Mouse (Mus musculus) neural tube, embryonic 13.5 days (tissue): ENCODE results near the gene Gcc1. TPM values are rescaled to one million over a fixed set of nuclear protein-coding genes. Genes with fewer than 3 reads are reported as not detected.

Source experiments
- ATAC-seq: fragments of 200-750 bp; cut with Nextera tagmentation; 2 replicates; pipeline ENCODE4 v1.8.0; 2017; ENCODE audit warnings: low read depth, mild to moderate bottlenecking, moderate TSS enrichment, moderate library complexity
- H3K27ac ChIP-seq: fragments of 300-500 bp; sonication (generic); replicated peaks from 2 replicates; pipeline ENCODE4 v1.5.1; 2015; ENCODE audit warnings: moderate library complexity, mild to moderate bottlenecking, inconsistent platforms
- H3K27me3 ChIP-seq: fragments of 300-500 bp; sonication (generic); 2 replicates; pipeline ENCODE4 v1.6.1; 2015; ENCODE audit warnings: mild to moderate bottlenecking, inconsistent platforms
- H3K36me3 ChIP-seq: fragments of 300-500 bp; sonication (generic); 2 replicates; pipeline ENCODE4 v1.6.1; 2015; ENCODE audit warnings: mild to moderate bottlenecking, inconsistent platforms
- H3K4me1 ChIP-seq: fragments of 300-500 bp; sonication (generic); replicated peaks from 2 replicates; pipeline ENCODE4 v1.6.1; 2015; ENCODE audit warnings: inconsistent platforms
- H3K4me2 ChIP-seq: fragments of 300-500 bp; sonication (generic); 2 replicates; pipeline ENCODE4 v1.6.1; 2015; ENCODE audit warnings: inconsistent platforms, mild to moderate bottlenecking, moderate library complexity
- H3K4me3 ChIP-seq: fragments of 300-500 bp; sonication (generic); 2 replicates; pipeline ENCODE4 v1.5.1; 2015; ENCODE audit warnings: mild to moderate bottlenecking, inconsistent platforms
- H3K9ac ChIP-seq: fragments of 300-500 bp; sonication (generic); 2 replicates; pipeline ENCODE4 v1.6.1; 2015; ENCODE audit warnings: moderate library complexity, mild to moderate bottlenecking, inconsistent platforms
- H3K9me3 ChIP-seq: fragments of 300-500 bp; sonication (generic); 2 replicates; pipeline ENCODE4 v1.6.1; 2016; ENCODE audit warnings: inconsistent platforms
- WGBS: fragments of 180-500 bp; shearing (Covaris S2); methylation state at CpG from one replicate; pipeline ENCODE4 v1.1.7; 2015; 5-methylcytosine and 5-hydroxymethylcytosine counted together
- polyA plus RNA-seq: library from polyadenylated mRNA; unstranded; fragments of >200 nt; fragmentation: Nextera tagmentation; extraction: Ambion mirVana; gene quantifications from 2 replicates; pipeline ENCODE4 v1.2.1, GENCODE M21; 2015

The Gcc1 gene
- 10.0 and 12.5 TPM in 2 replicates for polyA plus RNA-seq

- Histone ChIP-seq H3K9me3 (no peaks in the 10 kb centered on the region), H3K4me3 (no peak within 1 kb of the TSS), H3K9ac (no peak within 1 kb of the TSS), H3K4me1 (peaks cover 22% of the 10 kb centered on the region), H3K27ac (no peak within 1 kb of the TSS), H3K27me3 (no peaks in the 10 kb centered on the region), H3K4me2 (no peak within 1 kb of the TSS), H3K36me3 (peaks cover 30% of the 10 kb centered on the region)
- ATAC-seq = no peak
- WGBS = 86% methylated on average over 3 of the region's 3 CpGs
These were observed at the start of gene Gcc1 for GRCm38 (mm10) chr6:28428290-28428689. Gcc1 (minus strand) TSS chr6:28428390.

DNA sequence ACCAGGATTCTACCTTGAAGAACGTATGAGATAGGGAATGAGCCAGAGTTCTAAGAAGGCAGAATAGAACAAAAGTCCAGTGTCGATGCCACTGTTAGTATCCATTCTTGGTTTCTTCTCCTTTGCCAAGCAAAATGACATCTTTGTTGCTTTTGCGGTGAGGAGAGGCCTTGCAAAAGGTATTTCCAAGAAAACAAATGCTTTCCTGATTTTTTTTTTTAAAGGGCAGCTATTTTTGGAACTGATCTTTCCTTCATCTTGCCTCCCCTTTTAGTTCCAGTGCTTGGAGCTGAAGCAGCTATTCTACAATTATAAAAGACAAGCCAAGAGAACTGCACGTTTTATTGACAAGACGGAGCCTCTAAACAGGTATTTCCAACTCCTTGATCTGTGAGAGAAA is 46.6 kb upstream of the Gcc1 start, which contains the start of gene Snd1:
Snd1 (plus strand) TSS at position 301 of the 400 bp plus-strand sequence.
- Histone ChIP-seq H3K9ac (no peak within 1 kb of the TSS), H3K27ac (no peak within 1 kb of the TSS), H3K27me3 (no peaks in the 10 kb centered on the region), H3K36me3 (no peaks in the 10 kb centered on the region), H3K4me1 (peaks cover 6% of the 10 kb centered on the region), H3K4me2 (no peak within 1 kb of the TSS), H3K9me3 (no peaks in the 10 kb centered on the region), H3K4me3 (no peak within 1 kb of the TSS)
- ATAC-seq = no peak
- WGBS = 84% methylated on average over 5 of the region's 5 CpGs

GRCm38 (mm10) chr6:28474211-28474610 is 46.0 kb upstream of the Gcc1 start:
- Histone ChIP-seq H3K4me2 (no peak overlapping the region), H3K27me3 (no peaks in the 10 kb centered on the region), H3K4me3 (no peak overlapping the region), H3K9me3 (no peaks in the 10 kb centered on the region), H3K36me3 (no peaks in the 10 kb centered on the region), H3K4me1 (peaks cover 2% of the 10 kb centered on the region), H3K9ac (no peak overlapping the region), H3K27ac (no peak overlapping the region)
- ATAC-seq = no peak
- 88% methylated on average over 4 of the region's 4 CpGs for WGBS

GRCm38 (mm10) chr6:28471284-28472035 is 43.3 kb upstream of the Gcc1 start:
- Histone ChIP-seq H3K36me3 (no peaks in the 10 kb centered on the region), H3K9me3 (no peaks in the 10 kb centered on the region), H3K27ac (no peak overlapping the region), H3K4me1 (no peaks in the 10 kb centered on the region), H3K9ac (no peak overlapping the region), H3K27me3 (no peaks in the 10 kb centered on the region), H3K4me2 (no peak overlapping the region), H3K4me3 (no peak overlapping the region)
- ATAC-seq = no peak
- WGBS = 87% methylated on average over 9 of the region's 9 CpGs

DNA sequence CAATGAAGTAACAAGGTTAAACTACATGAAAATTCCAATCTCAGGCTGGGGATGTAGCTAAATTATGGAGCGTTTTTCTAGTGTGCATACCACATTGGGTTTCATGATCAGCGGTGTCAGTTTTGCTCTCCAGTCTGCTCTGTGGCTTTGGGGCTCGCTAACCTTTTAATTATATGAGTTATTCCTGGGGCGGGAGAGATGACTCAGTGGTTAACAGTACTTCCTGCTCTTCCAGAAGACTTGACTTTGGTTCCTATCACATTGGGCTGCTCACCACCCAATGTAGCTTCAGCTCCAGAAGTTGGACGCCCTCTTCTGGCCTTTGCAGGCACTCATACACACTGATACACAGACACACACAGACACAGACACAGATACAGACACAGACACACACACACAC is 42.4 kb upstream of the Gcc1 start:
- Histone ChIP-seq H3K4me1 (no peaks in the 10 kb centered on the region), H3K27ac (no peak overlapping the region), H3K9ac (no peak overlapping the region), H3K4me3 (no peak overlapping the region), H3K27me3 (no peaks in the 10 kb centered on the region), H3K9me3 (no peaks in the 10 kb centered on the region), H3K36me3 (no peaks in the 10 kb centered on the region), H3K4me2 (no peak overlapping the region)
- no peak for ATAC-seq
- WGBS = 85% methylated on average over 5 of the region's 5 CpGs

GRCm38 (mm10) chr6:28470017-28470602 is 41.9 kb upstream of the Gcc1 start:
- no peaks in the 10 kb centered on the region; the same call in 1 of the 2 replicates for H3K4me1 ChIP-seq
- no peak overlapping the region for H3K4me3 ChIP-seq
- H3K27ac ChIP-seq = no peak overlapping the region
- no peak overlapping the region for H3K4me2 ChIP-seq
- H3K9ac ChIP-seq = no peak overlapping the region
- WGBS = 74% methylated on average over 4 of the region's 4 CpGs
- no peaks in the 10 kb centered on the region for H3K27me3 ChIP-seq
- no peaks in the 10 kb centered on the region for H3K9me3 ChIP-seq
- no peak for ATAC-seq
- no peaks in the 10 kb centered on the region for H3K36me3 ChIP-seq

DNA sequence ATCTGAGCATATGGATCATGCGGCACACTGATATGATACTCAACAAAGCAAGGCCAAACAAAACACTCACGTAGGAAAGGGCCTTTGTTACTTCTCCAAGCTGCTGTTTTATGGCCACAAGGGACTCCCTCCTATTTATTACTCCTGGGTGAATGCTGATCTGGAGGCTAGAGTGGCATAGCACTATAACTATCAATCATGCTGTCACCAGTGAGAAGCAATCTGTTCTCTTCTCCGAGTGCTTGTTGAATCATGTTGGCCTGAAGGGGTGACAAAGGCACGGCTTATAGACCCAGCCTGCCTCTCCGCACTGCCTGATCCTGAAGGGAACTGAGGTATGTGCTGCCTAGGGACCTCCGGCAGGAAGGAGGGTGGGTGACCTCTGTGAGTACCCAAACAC is 36.4 kb upstream of the Gcc1 start:
- 2% methylated on average over 6 of the region's 6 CpGs for WGBS
- H3K27ac ChIP-seq = 0 out of 2 replicates have a peak overlapping the region, but pooled peaks have one; percentile 28
- H3K9ac ChIP-seq = no peak overlapping the region
- H3K4me2 ChIP-seq = no peak overlapping the region
- peak; percentile 76 for ATAC-seq
- no peaks in the 10 kb centered on the region for H3K9me3 ChIP-seq
- no peaks in the 10 kb centered on the region; the same call in 1 of the 2 replicates for H3K27me3 ChIP-seq
- H3K4me3 ChIP-seq = no peak overlapping the region
- H3K4me1 ChIP-seq = peaks cover 10% of the 10 kb centered on the region
- no peaks in the 10 kb centered on the region for H3K36me3 ChIP-seq

GRCm38 (mm10) chr6:28460534-28460933 is 32.3 kb upstream of the Gcc1 start:
- no peaks in the 10 kb centered on the region; the same call in 1 of the 2 replicates for H3K27me3 ChIP-seq
- H3K4me3 ChIP-seq = no peak overlapping the region
- ATAC-seq = no peak
- peaks cover 10% of the 10 kb centered on the region for H3K4me1 ChIP-seq
- no peak overlapping the region for H3K4me2 ChIP-seq
- no peaks in the 10 kb centered on the region for H3K9me3 ChIP-seq
- H3K9ac ChIP-seq = no peak overlapping the region
- WGBS = 5% methylated on average over 5 of the region's 5 CpGs
- H3K36me3 ChIP-seq = no peaks in the 10 kb centered on the region
- no peak overlapping the region for H3K27ac ChIP-seq

DNA sequence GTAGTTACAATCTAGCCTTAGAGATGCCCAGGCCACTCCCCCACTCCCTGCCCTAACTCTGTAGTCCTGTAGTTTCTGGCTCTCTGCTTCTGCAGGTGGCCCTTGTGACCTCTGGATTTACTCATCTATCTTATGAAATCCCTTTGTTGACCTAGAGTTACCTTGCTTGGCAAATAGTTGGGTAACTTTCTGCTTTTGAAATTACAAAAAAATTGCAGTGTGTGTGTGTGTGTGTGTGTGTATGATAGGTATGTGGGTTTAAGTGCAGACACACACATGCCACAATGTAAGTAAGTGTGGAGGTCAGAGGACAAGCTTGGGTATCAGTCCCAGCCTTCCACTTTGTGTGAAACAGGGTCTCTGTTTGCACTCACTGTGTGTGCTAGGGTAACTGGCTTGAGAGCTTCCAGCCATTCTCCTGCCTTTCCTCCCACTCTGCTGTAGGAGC is 31.1 kb upstream of the Gcc1 start:
- no peaks in the 10 kb centered on the region for H3K9me3 ChIP-seq
- no peak overlapping the region for H3K9ac ChIP-seq
- H3K4me1 ChIP-seq = peaks cover 1% of the 10 kb centered on the region
- no peak overlapping the region for H3K4me2 ChIP-seq
- no peak overlapping the region for H3K4me3 ChIP-seq
- no peaks in the 10 kb centered on the region for H3K36me3 ChIP-seq
- ATAC-seq = no peak
- no peak overlapping the region for H3K27ac ChIP-seq
- no peaks in the 10 kb centered on the region; the same call in 1 of the 2 replicates for H3K27me3 ChIP-seq

DNA sequence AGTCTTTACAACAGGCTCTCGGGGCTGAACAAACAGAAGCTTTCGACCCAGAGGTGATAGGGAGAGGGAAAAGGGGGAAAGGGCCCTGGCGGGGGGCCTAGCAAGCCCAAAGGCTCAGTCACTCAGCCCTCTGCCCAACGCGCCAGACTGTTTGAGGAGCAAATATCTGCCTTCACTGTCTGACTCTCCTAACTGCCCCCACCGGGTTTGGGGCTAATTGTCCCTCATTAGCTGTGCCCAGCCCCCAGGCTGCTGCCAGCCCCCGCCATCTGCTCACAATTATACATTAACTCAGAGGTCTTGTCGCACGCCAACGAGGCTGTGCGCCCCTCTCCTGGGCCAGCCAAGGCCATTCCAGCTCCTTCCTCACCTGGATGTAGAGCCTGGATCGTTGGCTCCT is 22.8 kb upstream of the Gcc1 start:
- H3K27me3 ChIP-seq = peaks cover 36% of the 10 kb centered on the region
- H3K4me2 ChIP-seq = peak overlapping the region; percentile 29
- H3K4me3 ChIP-seq = no peak overlapping the region
- peak; percentile 74 for ATAC-seq
- H3K27ac ChIP-seq = no peak overlapping the region
- H3K4me1 ChIP-seq = peaks cover 10% of the 10 kb centered on the region
- no peak overlapping the region for H3K9ac ChIP-seq
- no peaks in the 10 kb centered on the region for H3K36me3 ChIP-seq
- WGBS = 0% methylated on average over 12 of the region's 12 CpGs
- H3K9me3 ChIP-seq = no peaks in the 10 kb centered on the region

GRCm38 (mm10) chr6:28450481-28450880 is 22.3 kb upstream of the Gcc1 start:
- no peak overlapping the region for H3K4me2 ChIP-seq
- H3K4me3 ChIP-seq = no peak overlapping the region
- H3K4me1 ChIP-seq = peaks cover 10% of the 10 kb centered on the region
- WGBS = 14% methylated on average over 5 of the region's 5 CpGs
- H3K9me3 ChIP-seq = no peaks in the 10 kb centered on the region
- no peak overlapping the region for H3K27ac ChIP-seq
- 0 out of 2 replicates have a peak, but pooled peaks have one; percentile 27 for ATAC-seq
- H3K36me3 ChIP-seq = no peaks in the 10 kb centered on the region
- peaks cover 36% of the 10 kb centered on the region for H3K27me3 ChIP-seq
- H3K9ac ChIP-seq = no peak overlapping the region

- no peaks in the 10 kb centered on the region for H3K9me3 ChIP-seq
- no peak within 1 kb of the TSS for H3K27ac ChIP-seq
- H3K4me2 ChIP-seq = no peak within 1 kb of the TSS
- H3K4me1 ChIP-seq = peaks cover 10% of the 10 kb centered on the region
- H3K4me3 ChIP-seq = no peak within 1 kb of the TSS
- H3K36me3 ChIP-seq = no peaks in the 10 kb centered on the region
- H3K27me3 ChIP-seq = peaks cover 36% of the 10 kb centered on the region
- ATAC-seq = no peak
- H3K9ac ChIP-seq = no peak within 1 kb of the TSS
- 65% methylated on average over 2 of the region's 2 CpGs for WGBS
These were observed 21.1 kb upstream of the Gcc1 start, which contains the start of gene Pax4 for GRCm38 (mm10) chr6:28449253-28449652. Pax4 (minus strand) TSS chr6:28449353.
